ENCODE assay signal across 9 mouse cellular contexts in the genomic region with DNA sequence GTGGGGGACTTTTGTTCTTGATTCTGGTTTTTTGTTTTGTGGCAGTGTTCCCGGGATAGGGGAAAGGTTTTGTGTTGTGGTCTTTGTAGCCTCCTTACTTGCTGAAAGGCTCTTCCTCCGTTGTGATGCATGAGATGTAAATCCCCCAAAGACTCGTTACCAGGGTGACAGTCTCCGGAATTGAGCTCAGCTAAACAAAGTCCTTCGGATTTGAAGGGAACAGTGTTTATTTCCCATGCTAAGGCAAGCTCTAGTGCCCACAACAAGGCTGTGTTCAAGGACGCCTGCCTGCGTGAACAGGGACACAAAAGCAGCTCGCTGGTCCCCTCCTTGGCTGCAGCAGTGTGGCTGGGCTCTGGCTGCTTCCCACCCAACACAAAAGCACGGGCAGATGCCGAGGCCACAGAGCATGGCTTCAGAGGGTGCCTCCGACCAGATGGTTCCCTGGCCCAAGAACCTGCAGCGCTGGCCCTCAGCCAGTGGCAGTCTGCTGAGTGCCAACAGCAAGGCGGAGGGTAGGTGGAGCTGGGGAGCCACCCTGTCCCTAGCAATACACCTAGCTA.
A peak's percentile ranks its signal among the peaks of the same experiment; 100 is the strongest.
DNase-seq lines count a peak whose midpoint lies in the region; ATAC-seq and TF ChIP-seq lines count a peak whose summit lies in the region.
"Had no signal": no experiment of that assay in that cellular context is flagged by ENCODE, and none has a peak within 500 bp of the region (broad histone marks: within the 10 kb centered on the region; RNA-seq: fewer than 3 reads in every experiment).

No protein-coding gene starts in this region.

- no peak overlapping the region for H3K9ac ChIP-seq in embryonic facial prominence, embryonic 15.5 days
- H3K9ac ChIP-seq in hindbrain, embryonic 11.5 days (ENCODE audit: low read depth, low read length) = peak overlapping the region; percentile 31; the same call in 1 of the 2 replicates
- 0 out of 2 replicates have a peak overlapping the region, but pooled peaks have one; percentile 23 for H3K9ac ChIP-seq in neural tube, embryonic 15.5 days (replicated peaks)
- H3K9ac ChIP-seq: liver, embryonic 14.5 days had no signal

- no peak for TF ChIP-seq POLR2A in brain, embryonic 14.5 days (IDR thresholded peaks at IDR 0.05; ENCODE audit: borderline replicate concordance, extremely low read depth, insufficient read depth, insufficient read length, poor library complexity, severe bottlenecking)

- 24% methylated on average over 13 of the region's 13 CpGs for WGBS in embryonic facial prominence, embryonic 15.5 days
- WGBS in hindbrain, embryonic 11.5 days = 12% methylated on average over 13 of the region's 13 CpGs
- 10% methylated on average over 13 of the region's 13 CpGs for WGBS in neural tube, embryonic 15.5 days

- peak; percentile 37 for ATAC-seq in embryonic facial prominence, embryonic 15.5 days (ENCODE audit: insufficient number of reproducible peaks, low FRiP score, low TSS enrichment, low read depth)
- peak; percentile 90 for ATAC-seq in hindbrain, embryonic 11.5 days (ENCODE audit: low FRiP score)
- ATAC-seq in neural tube, embryonic 15.5 days (ENCODE audit: low FRiP score) = peak; percentile 85

- peak; percentile 83 for DNase-seq in R1 (ENCODE audit: low read depth, low spot score)
- DNase-seq in brain, embryonic 14.5 days (ENCODE audit: low read depth) = peak; percentile 99
- DNase-seq in hindbrain, embryonic 11.5 days (ENCODE audit: low spot score) = peak; percentile 81
- peak; percentile 75 to 76 for DNase-seq in left cerebral cortex, postnatal 36 days (ENCODE audit: low spot score in 2 of 2)
- DNase-seq in spleen, adult 12 weeks (ENCODE audit: low spot score) = no peak
- no peak for DNase-seq in spleen, adult 18-20 months

- intact Hi-C loops in left cerebral cortex, postnatal 36 days (cut with DNase I) = no loop called here

- H3K4me2 ChIP-seq in embryonic facial prominence, embryonic 15.5 days (replicated peaks) = no peak overlapping the region
- no peak overlapping the region for H3K4me2 ChIP-seq in hindbrain, embryonic 11.5 days (replicated peaks; ENCODE audit: low read depth, low read length)
- peak overlapping the region; percentile 9; the same call in 1 of the 2 replicates for H3K4me2 ChIP-seq in neural tube, embryonic 15.5 days

- peaks cover 22% of the 10 kb centered on the region for H3K4me1 ChIP-seq in embryonic facial prominence, embryonic 15.5 days
- H3K4me1 ChIP-seq in hindbrain, embryonic 11.5 days (replicated peaks; ENCODE audit: control insufficient read depth, insufficient read depth, low read length) = peaks cover 16% of the 10 kb centered on the region
- H3K4me1 ChIP-seq in neural tube, embryonic 15.5 days = peaks cover 56% of the 10 kb centered on the region

- H3K4me3 ChIP-seq in embryonic facial prominence, embryonic 15.5 days (replicated peaks) = no peak overlapping the region
- no peak overlapping the region for H3K4me3 ChIP-seq in hindbrain, embryonic 11.5 days (ENCODE audit: low read depth, low read length)
- no peak overlapping the region for H3K4me3 ChIP-seq in neural tube, embryonic 15.5 days (replicated peaks)

- no peaks in the 10 kb centered on the region for H3K27me3 ChIP-seq in embryonic facial prominence, embryonic 15.5 days
- no peaks in the 10 kb centered on the region for H3K27me3 ChIP-seq in hindbrain, embryonic 11.5 days (ENCODE audit: control insufficient read depth, insufficient read depth, low read length)
- H3K27me3 ChIP-seq in neural tube, embryonic 15.5 days (replicated peaks) = no peaks in the 10 kb centered on the region

- no peak for TF ChIP-seq CTCF in brain, embryonic 14.5 days (IDR thresholded peaks at IDR 0.05; ENCODE audit: borderline replicate concordance, extremely low read depth, insufficient read depth, insufficient read length)

- no peaks in the 10 kb centered on the region for H3K36me3 ChIP-seq in embryonic facial prominence, embryonic 15.5 days
- no peaks in the 10 kb centered on the region for H3K36me3 ChIP-seq in hindbrain, embryonic 11.5 days (ENCODE audit: control insufficient read depth, insufficient read depth, low read length)
- H3K36me3 ChIP-seq in neural tube, embryonic 15.5 days = no peaks in the 10 kb centered on the region

- peak overlapping the region; percentile 65 for H3K27ac ChIP-seq in embryonic facial prominence, embryonic 15.5 days (replicated peaks)
- H3K27ac ChIP-seq in hindbrain, embryonic 11.5 days (ENCODE audit: low read depth, low read length) = peak overlapping the region; percentile 93
- H3K27ac ChIP-seq in neural tube, embryonic 15.5 days (replicated peaks) = peak overlapping the region; percentile 84
- H3K27ac ChIP-seq: liver, embryonic 14.5 days had no signal

- no peaks in the 10 kb centered on the region for H3K9me3 ChIP-seq in embryonic facial prominence, embryonic 15.5 days (replicated peaks)
- no peaks in the 10 kb centered on the region for H3K9me3 ChIP-seq in hindbrain, embryonic 11.5 days (ENCODE audit: control insufficient read depth, low read length)
- H3K9me3 ChIP-seq in neural tube, embryonic 15.5 days (replicated peaks) = no peaks in the 10 kb centered on the region

Comparison
In these comparisons a context has a peak if more than half of its experiments do, and no peak if none do; other contexts are left out.
1. DNase-seq: peak in R1 (single experiment), brain, embryonic 14.5 days (single experiment), hindbrain, embryonic 11.5 days (single experiment) and left cerebral cortex, postnatal 36 days (2 of 2); none in spleen, adult 12 weeks (single experiment) and spleen, adult 18-20 months (0 of 2).
2. ATAC-seq: peak in every context shown above with its lines; median percentile 90 in hindbrain, embryonic 11.5 days; 85 in neural tube, embryonic 15.5 days; 37 in embryonic facial prominence, embryonic 15.5 days.
3. Peak in every context shown above with its lines, with median percentiles within 50 percentile points of each other: H3K27ac ChIP-seq.